Comparison of ENCODE assay signal across 8 mouse cellular contexts in genomic region chr2:156257922-156258761, GRCm38 (mm10). TPM values are rescaled to one million over a fixed set of nuclear protein-coding genes. Genes with fewer than 3 reads are reported as not detected.
DNase-seq lines count a peak whose midpoint lies in the region; TF ChIP-seq lines count a peak whose summit lies in the region.
"Had no signal": no experiment of that assay in that cellular context is flagged by ENCODE, and none has a peak within 500 bp of the region (broad histone marks: within the 10 kb centered on the region; RNA-seq: fewer than 3 reads in every experiment).

No protein-coding gene starts in this region.

- peak overlapping the region; percentile 17 for H3K4me3 ChIP-seq in heart, adult 2 months
- H3K4me3 ChIP-seq: limb, embryonic 12.5 days had no signal

- 32% methylated on average over 11 of the region's 11 CpGs for WGBS in heart, adult 2 months

- no peaks in the 10 kb centered on the region; the same call in 1 of the 2 replicates for H3K79me2 ChIP-seq in heart, adult 2 months (replicated peaks; ENCODE audit: control insufficient read depth, insufficient read depth, low read length)

- TF ChIP-seq CTCF in heart, adult 2 months (IDR thresholded peaks at IDR 0.05) = no peak

- peaks cover 12% of the 10 kb centered on the region for H3K4me1 ChIP-seq in heart, adult 2 months (ENCODE audit: control insufficient read depth, insufficient read depth, low read length)

- TF ChIP-seq POLR2A in heart, adult 2 months (IDR thresholded peaks at IDR 0.05; ENCODE audit: insufficient read depth, low read depth, low read length) = no peak

- DNase-seq in right cerebral cortex, adult 18-20 months = peak; percentile 20
- DNase-seq in right cerebral cortex, adult 2 months (ENCODE audit: low spot score in 2 of 2) = no peak
- peak; percentile 36 to 41 for DNase-seq in heart, adult 2 months
- peak; percentile 58 to 72 for DNase-seq in kidney, postnatal 25 days
- no peak for DNase-seq in urinary bladder, postnatal 4 days (ENCODE audit: low spot score in 2 of 2)
- no peak for DNase-seq in T-cell, adult 2 months (ENCODE audit: low spot score)
- DNase-seq in yolk sac, embryonic 10.5 days (ENCODE audit: low spot score) = no peak

- H3K9ac ChIP-seq in heart, adult 2 months (ENCODE audit: low read depth, low read length) = peak overlapping the region; percentile 66
- H3K9ac ChIP-seq: limb, embryonic 12.5 days had no signal

- H3K36me3 ChIP-seq in heart, adult 2 months (ENCODE audit: control insufficient read depth, insufficient read depth, low read length) = peaks cover 11% of the 10 kb centered on the region

- peak overlapping the region; percentile 75 for H3K27ac ChIP-seq in heart, adult 2 months
- H3K27ac ChIP-seq: limb, embryonic 12.5 days had no signal

- no peak for TF ChIP-seq EP300 in heart, adult 2 months (IDR thresholded peaks at IDR 0.05; ENCODE audit: insufficient read depth, low read depth, low read length)

- intact Hi-C loops in heart, adult 2 months (cut with DNase I) = loop anchor here (5.0 kb wide), 2 partner anchors 61 to 76 kb away; partner anchors contain the start of genes Phf20 and Rbm39

- H3K27me3 ChIP-seq in heart, adult 2 months (ENCODE audit: control insufficient read depth, insufficient read depth, low read length) = no peaks in the 10 kb centered on the region
- H3K27me3 ChIP-seq: limb, embryonic 12.5 days had no signal

RNA-seq across cellular contexts. Expression of gene Cnbd2, which starts 54.0 kb away (rescaled TPM):
- 1 to 10 TPM in 1 of 2 experiments, under 1 TPM in 1; 0.89 to 1.0 TPM for total RNA-seq in heart, adult 2 months (2021)
- 0.92 and 0.94 TPM in 2 replicates for polyA plus RNA-seq in heart, adult 2 months (2012; rRNA removed)

RNA-seq across cellular contexts. Expression of gene Scand1, which starts 54.4 kb away (rescaled TPM):
- 10 to 100 TPM; 78.9 to 85.9 TPM for total RNA-seq in heart, adult 2 months (2021)
- 18.9 and 46.2 TPM in 2 replicates for polyA plus RNA-seq in heart, adult 2 months (2012; rRNA removed)

Comparison
In these comparisons a context has a peak if more than half of its experiments do, and no peak if none do; other contexts are left out.
1. DNase-seq: peak in right cerebral cortex, adult 18-20 months (single experiment), heart, adult 2 months (2 of 2) and kidney, postnatal 25 days (2 of 2); none in right cerebral cortex, adult 2 months (0 of 2), urinary bladder, postnatal 4 days (0 of 2), T-cell, adult 2 months (single experiment) and yolk sac, embryonic 10.5 days (single experiment).